Comparison of ENCODE assay signal across 8 mouse cellular contexts in genomic region chr10:121409717-121410116, GRCm38 (mm10). TPM values are rescaled to one million over a fixed set of nuclear protein-coding genes. Genes with fewer than 3 reads are reported as not detected.
DNase-seq lines count a peak whose midpoint lies in the region; ATAC-seq and TF ChIP-seq lines count a peak whose summit lies in the region.

No protein-coding gene starts in this region.

- H3K4me1 ChIP-seq in cortical plate, adult 2 months (ENCODE audit: control insufficient read depth, insufficient read depth, low read length) = no peaks in the 10 kb centered on the region
- H3K4me1 ChIP-seq in lung, adult 2 months (ENCODE audit: control insufficient read depth, insufficient read depth, low read length) = 0 out of 2 replicates have a peak, but pooled peaks cover 7% of the 10 kb centered on the region
- 0 out of 2 replicates have a peak, but pooled peaks cover 5% of the 10 kb centered on the region for H3K4me1 ChIP-seq in midbrain, embryonic 13.5 days (replicated peaks)

- H3K9me3 ChIP-seq in midbrain, embryonic 13.5 days = no peaks in the 10 kb centered on the region

- DNase-seq in heart, postnatal 10 days = peak; percentile 48 to 65
- no peak for DNase-seq in heart, postnatal 14 days
- DNase-seq in urinary bladder, postnatal 36 days (ENCODE audit: low spot score in 2 of 2) = peak; percentile 38 to 70
- DNase-seq in urinary bladder, adult 2 months (ENCODE audit: low spot score) = no peak
- DNase-seq in lung, adult 2 months = peak; percentile 59
- DNase-seq in yolk sac, embryonic 10.5 days (ENCODE audit: low spot score) = peak; percentile 48

- intact Hi-C loops in heart, postnatal 10 days (cut with DNase I) = loop anchor here (1.0 to 2.0 kb wide), 2 partner anchors 67 to 107 kb away; partner anchors contain the start of gene Rassf3
- intact Hi-C loops in heart, postnatal 14 days (cut with DNase I) = loop anchor here (1.0 to 2.0 kb wide), 2 partner anchors 67 to 107 kb away; partner anchors contain the start of gene Rassf3

- no peaks in the 10 kb centered on the region for H3K36me3 ChIP-seq in midbrain, embryonic 13.5 days

- H3K4me3 ChIP-seq in cortical plate, adult 2 months (ENCODE audit: insufficient read depth, low read length) = no peak overlapping the region
- no peak overlapping the region for H3K4me3 ChIP-seq in lung, adult 2 months (replicated peaks; ENCODE audit: extremely low read depth, low read depth, low read length)
- H3K4me3 ChIP-seq in midbrain, embryonic 13.5 days (replicated peaks) = no peak overlapping the region

- WGBS in lung, adult 2 months = 51% methylated on average over 7 of the region's 7 CpGs
- 75% methylated on average over 7 of the region's 7 CpGs for WGBS in midbrain, embryonic 13.5 days

- peak; percentile 82 for TF ChIP-seq CTCF in cortical plate, adult 2 months (IDR thresholded peaks at IDR 0.05; ENCODE audit: extremely low read depth, insufficient read depth, low read length)
- peak; percentile 74 for TF ChIP-seq CTCF in lung, adult 2 months (IDR thresholded peaks at IDR 0.05; ENCODE audit: insufficient read depth, low read length)

- no peak overlapping the region for H3K27ac ChIP-seq in cortical plate, adult 2 months (ENCODE audit: insufficient read depth, low read length)
- no peak overlapping the region for H3K27ac ChIP-seq in midbrain, embryonic 13.5 days

- no peak overlapping the region for H3K9ac ChIP-seq in midbrain, embryonic 13.5 days (replicated peaks)

- TF ChIP-seq POLR2A in cortical plate, adult 2 months (IDR thresholded peaks at IDR 0.05; ENCODE audit: extremely low read depth, insufficient read depth, low read length) = no peak
- TF ChIP-seq POLR2A in lung, adult 2 months (IDR thresholded peaks at IDR 0.05; ENCODE audit: borderline replicate concordance, extremely low read depth, low read depth, low read length) = no peak

- no peak overlapping the region for H3K4me2 ChIP-seq in midbrain, embryonic 13.5 days (replicated peaks)

- H3K27me3 ChIP-seq in midbrain, embryonic 13.5 days = no peaks in the 10 kb centered on the region

- ATAC-seq in midbrain, embryonic 13.5 days = no peak

RNA-seq across cellular contexts. Expression of gene Gns, which starts 44.8 kb away (rescaled TPM):
- 10 to 100 TPM; 72.7 to 78.3 TPM for total RNA-seq in heart, postnatal 10 days (2021)
- 10 to 100 TPM; 64.2 to 74.3 TPM for total RNA-seq in heart, postnatal 14 days (2021)
- polyA plus RNA-seq in urinary bladder, adult 2 months (2012; rRNA removed) = 48.3 and 80.7 TPM in 2 replicates
- polyA plus RNA-seq in cortical plate, adult 2 months (2012; rRNA removed) = 44.7 and 46.8 TPM in 2 replicates
- 149 and 280 TPM in 2 replicates for polyA plus RNA-seq in lung, adult 2 months (2012; rRNA removed)
- 33.9 and 36.9 TPM in 2 replicates for polyA plus RNA-seq in midbrain, embryonic 13.5 days (2015; fragmentation: Nextera tagmentation; extraction: Ambion mirVana)

RNA-seq across cellular contexts. Expression of gene Tbc1d30, which starts 58.6 kb away (rescaled TPM):
- total RNA-seq in heart, postnatal 10 days (2021) = 1 to 10 TPM; 3.8 to 5.3 TPM
- total RNA-seq in heart, postnatal 14 days (2021) = 1 to 10 TPM; 1.8 to 2.2 TPM
- 8.4 and 8.7 TPM in 2 replicates for polyA plus RNA-seq in urinary bladder, adult 2 months (2012; rRNA removed)
- 48.6 and 49.1 TPM in 2 replicates for polyA plus RNA-seq in cortical plate, adult 2 months (2012; rRNA removed)
- polyA plus RNA-seq in lung, adult 2 months (2012; rRNA removed) = 11.4 and 14.1 TPM in 2 replicates
- 9.2 TPM in 2 replicates for polyA plus RNA-seq in midbrain, embryonic 13.5 days (2015; fragmentation: Nextera tagmentation; extraction: Ambion mirVana)

Comparison
In these comparisons a context has a peak if more than half of its experiments do, and no peak if none do; other contexts are left out.
1. DNase-seq: peak in heart, postnatal 10 days (2 of 2), urinary bladder, postnatal 36 days (2 of 2), lung, adult 2 months (single experiment) and yolk sac, embryonic 10.5 days (single experiment); none in heart, postnatal 14 days (0 of 2) and urinary bladder, adult 2 months (single experiment).